Mouse (Mus musculus): ENCODE measurements around the gene Usp47.
A peak's percentile ranks its signal among the peaks of the same experiment; 100 is the strongest.
"Not testable (repeated sequence)": the region's sequence is repeated elsewhere in the genome, so short reads cannot be mapped to it uniquely, and the experiment has no call there.

Usp47 gene

GRCm38 (mm10) chr7:112040271-112040670 is 17.0 kb downstream of the Usp47 start:
- DNase-seq (ENCODE audit: low spot score) = no peak

- DNase-seq (ENCODE audit: low spot score) = no peak
These were observed 19.5 kb downstream of the Usp47 start for GRCm38 (mm10) chr7:112042758-112043157.

- no peak for DNase-seq (ENCODE audit: low spot score)
These were observed 21.9 kb downstream of the Usp47 start for GRCm38 (mm10) chr7:112045249-112045648.

- no peak for DNase-seq (ENCODE audit: low spot score)
These were observed 22.6 kb downstream of the Usp47 start for GRCm38 (mm10) chr7:112045794-112046388.

GRCm38 (mm10) chr7:112048643-112049042 is 25.3 kb downstream of the Usp47 start:
- DNase-seq (ENCODE audit: low spot score) = no peak

GRCm38 (mm10) chr7:112053667-112054066 is 30.4 kb downstream of the Usp47 start:
- DNase-seq (ENCODE audit: low spot score) = no peak

GRCm38 (mm10) chr7:112055901-112056625 is 32.8 kb downstream of the Usp47 start:
- no peak for DNase-seq (ENCODE audit: low spot score)

GRCm38 (mm10) chr7:112074868-112075267 is 51.6 kb downstream of the Usp47 start:
- DNase-seq (ENCODE audit: low spot score) = no peak

GRCm38 (mm10) chr7:112082636-112083035 is 59.3 kb downstream of the Usp47 start:
- no peak for DNase-seq (ENCODE audit: low spot score)

GRCm38 (mm10) chr7:112084222-112084621 is 60.9 kb downstream of the Usp47 start:
- DNase-seq (ENCODE audit: low spot score) = no peak

GRCm38 (mm10) chr7:112085062-112085461 is 61.8 kb downstream of the Usp47 start:
- DNase-seq (ENCODE audit: low spot score) = peak; percentile 38

GRCm38 (mm10) chr7:112086186-112086585 is 62.9 kb downstream of the Usp47 start:
- DNase-seq (ENCODE audit: low spot score) = no peak

GRCm38 (mm10) chr7:112094923-112095322 is 71.6 kb downstream of the Usp47 start:
- not testable (repeated sequence) for DNase-seq (ENCODE audit: low spot score)

GRCm38 (mm10) chr7:112100887-112101286 is 77.6 kb downstream of the Usp47 start:
- no peak for DNase-seq (ENCODE audit: low spot score)

- DNase-seq (ENCODE audit: low spot score) = no peak
These were observed 79.6 kb downstream of the Usp47 start for GRCm38 (mm10) chr7:112102933-112103332.

- DNase-seq (ENCODE audit: low spot score) = no peak
These were observed 80.5 kb downstream of the Usp47 start for GRCm38 (mm10) chr7:112103816-112104215.

- DNase-seq (ENCODE audit: low spot score) = no peak
These were observed 85.5 kb downstream of the Usp47 start for GRCm38 (mm10) chr7:112108757-112109156.

- no peak for DNase-seq (ENCODE audit: low spot score)
These were observed 87.5 kb downstream of the Usp47 start for GRCm38 (mm10) chr7:112110638-112111372.

GRCm38 (mm10) chr7:112117501-112117900 is 94.2 kb downstream of the Usp47 start:
- no peak for DNase-seq (ENCODE audit: low spot score)

- DNase-seq (ENCODE audit: low spot score) = no peak
These were observed 94.8 kb downstream of the Usp47 start for GRCm38 (mm10) chr7:112118086-112118485.

- DNase-seq (ENCODE audit: low spot score) = no peak
These were observed 95.9 kb downstream of the Usp47 start for GRCm38 (mm10) chr7:112119248-112119647.

- DNase-seq (ENCODE audit: low spot score) = no peak
These were observed 97.8 kb downstream of the Usp47 start for GRCm38 (mm10) chr7:112120861-112121810.
